Mouse (Mus musculus) testis, adult 2 months (tissue): ENCODE results near the gene Actg1.

Source experiments
- CTCF ChIP-seq: fragments of 200-500 bp; IDR thresholded peaks from 2 replicates; pipeline ENCODE4 v1.5.1; 2012; ENCODE audit warnings: low read depth, mild to moderate bottlenecking, inconsistent platforms, low read length, moderate library complexity; ENCODE audit not compliant: control insufficient read depth, insufficient read depth, insufficient replicate concordance
- POLR2A ChIP-seq: fragments of 200-500 bp; IDR thresholded peaks from 2 replicates; pipeline ENCODE4 v1.6.1; 2012; ENCODE audit warnings: low read depth, mild to moderate bottlenecking, inconsistent platforms, low read length, moderate library complexity; ENCODE audit not compliant: control insufficient read depth

DNA sequence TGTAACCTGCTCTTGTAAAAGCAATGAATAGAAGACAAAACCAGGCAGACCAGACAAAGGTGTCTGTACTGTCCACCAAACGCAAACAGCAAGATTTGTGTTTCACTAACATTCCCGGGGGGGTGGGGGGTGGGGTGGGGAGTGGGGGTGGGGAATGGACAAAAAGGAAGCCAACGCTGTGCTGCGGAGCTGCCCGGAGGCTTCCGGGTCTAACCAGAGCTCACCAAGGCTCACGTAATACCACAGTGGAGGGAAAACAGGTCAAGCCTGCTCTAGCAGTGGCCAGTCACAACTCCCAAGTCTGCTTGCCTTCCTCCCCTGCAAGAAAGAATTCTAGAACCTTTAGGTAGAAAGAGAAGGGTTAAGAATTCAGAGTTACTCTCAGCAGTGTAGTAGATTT is 30.9 kb downstream of the Actg1 start:
- TF ChIP-seq CTCF (no peak), POLR2A (no peak)
